Mouse (Mus musculus) liver, embryonic 12.5 days (tissue): Measurements from ENCODE around the gene Foxe1. TPM values are rescaled to one million over a fixed set of nuclear protein-coding genes. Genes with fewer than 3 reads are reported as not detected.

Source experiments
- ATAC-seq: fragments of 200-750 bp; cut with Nextera tagmentation; 2 replicates; pipeline ENCODE4 v1.8.0; 2017; ENCODE audit warnings: moderate number of reproducible peaks, mild to moderate bottlenecking, moderate library complexity
- H3K27ac ChIP-seq: fragments of 300-500 bp; sonication (generic); 2 replicates; pipeline ENCODE4 v1.5.1; 2016; ENCODE audit warnings: mild to moderate bottlenecking
- H3K27me3 ChIP-seq: fragments of 300-500 bp; sonication (generic); replicated peaks from 2 replicates; pipeline ENCODE4 v1.6.1; 2016; ENCODE audit warnings: mild to moderate bottlenecking, moderate library complexity
- H3K36me3 ChIP-seq: fragments of 300-500 bp; sonication (generic); 2 replicates; pipeline ENCODE4 v1.6.1; 2016; ENCODE audit warnings: mild to moderate bottlenecking, moderate library complexity
- H3K4me1 ChIP-seq: fragments of 300-500 bp; sonication (generic); 2 replicates; pipeline ENCODE4 v1.6.1; 2016
- H3K4me2 ChIP-seq: fragments of 300-500 bp; sonication (generic); 2 replicates; pipeline ENCODE4 v1.6.1; 2016; ENCODE audit warnings: mild to moderate bottlenecking, moderate library complexity
- H3K4me3 ChIP-seq: fragments of 300-500 bp; sonication (generic); 2 replicates; pipeline ENCODE4 v1.5.1; 2016; ENCODE audit warnings: mild to moderate bottlenecking, moderate library complexity
- H3K9ac ChIP-seq: fragments of 300-500 bp; sonication (generic); 2 replicates; pipeline ENCODE4 v1.6.1; 2016; ENCODE audit warnings: mild to moderate bottlenecking, moderate library complexity
- H3K9me3 ChIP-seq: fragments of 300-500 bp; sonication (generic); replicated peaks from 2 replicates; pipeline ENCODE4 v1.6.1; 2016; ENCODE audit warnings: mild to moderate bottlenecking, moderate library complexity
- WGBS: fragments of 180-500 bp; shearing (Covaris S2); methylation state at CpG from one replicate; pipeline ENCODE4 v1.1.7; 2016; ENCODE audit not compliant: insufficient replicate concordance; 5-methylcytosine and 5-hydroxymethylcytosine counted together
- polyA plus RNA-seq: library from polyadenylated mRNA; unstranded; fragments of >200 nt; fragmentation: Nextera tagmentation; extraction: Ambion mirVana; gene quantifications from 2 replicates; pipeline ENCODE4 v1.2.1, GENCODE M21; 2016

Foxe1 gene
- polyA plus RNA-seq, 1 experiment from 2014 or later = 0.08 TPM

DNA sequence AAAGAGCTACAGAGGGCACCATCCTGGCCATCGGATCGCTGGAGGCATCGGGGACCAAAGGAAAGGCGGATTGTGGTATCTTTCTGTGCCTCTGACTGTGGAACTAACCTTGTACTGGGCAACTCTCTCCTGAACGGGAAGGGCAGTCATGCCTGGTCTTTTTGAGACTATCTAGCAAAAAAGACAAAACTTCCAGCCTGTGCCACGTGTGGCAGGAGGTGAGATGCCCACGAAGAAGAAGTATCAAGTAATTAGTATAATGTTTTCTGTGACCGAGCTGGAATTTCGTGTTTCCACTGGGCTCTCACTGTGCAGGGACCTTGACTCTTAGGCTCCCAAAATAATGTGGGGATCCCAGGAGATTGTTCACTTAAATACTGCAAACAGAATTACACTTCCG, 4.4 kb upstream of the Foxe1 start:
- 22% methylated on average over 10 of the region's 10 CpGs for WGBS
- H3K27me3 ChIP-seq = peaks cover 85% of the 10 kb centered on the region
- no peak overlapping the region for H3K27ac ChIP-seq
- H3K4me2 ChIP-seq = no peak overlapping the region
- H3K9ac ChIP-seq = no peak overlapping the region
- H3K9me3 ChIP-seq = no peaks in the 10 kb centered on the region
- no peaks in the 10 kb centered on the region for H3K36me3 ChIP-seq
- no peak for ATAC-seq
- H3K4me3 ChIP-seq = no peak overlapping the region
- peaks cover 8% of the 10 kb centered on the region; the same call in 1 of the 2 replicates for H3K4me1 ChIP-seq

DNA sequence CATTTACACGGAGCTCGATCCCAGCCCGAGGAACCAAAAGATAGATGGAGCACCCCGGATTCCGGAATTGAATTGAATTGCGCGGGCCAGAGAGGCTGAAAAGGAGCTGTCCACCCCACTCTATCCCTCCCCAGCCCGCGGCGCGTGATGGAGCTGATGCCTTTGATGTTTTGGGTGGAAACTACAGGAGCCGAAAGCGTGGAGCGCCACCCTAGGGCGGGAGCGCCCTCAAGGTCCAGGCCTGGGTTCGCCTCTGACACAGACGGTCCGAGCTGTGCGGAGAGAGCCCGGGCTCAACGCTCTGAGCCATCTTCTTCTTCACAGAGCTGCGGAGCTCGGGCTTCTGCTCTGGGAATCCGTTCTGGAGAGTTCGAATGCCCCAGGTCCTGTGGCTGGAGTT, 3.8 kb upstream of the Foxe1 start:
- H3K27me3 ChIP-seq = peaks cover 88% of the 10 kb centered on the region
- no peak overlapping the region for H3K4me3 ChIP-seq
- peaks cover 13% of the 10 kb centered on the region for H3K4me1 ChIP-seq
- no peak overlapping the region for H3K9ac ChIP-seq
- no peaks in the 10 kb centered on the region for H3K36me3 ChIP-seq
- H3K4me2 ChIP-seq = no peak overlapping the region
- no peak for ATAC-seq
- 4% methylated on average over 26 of the region's 26 CpGs for WGBS
- H3K27ac ChIP-seq = no peak overlapping the region
- no peaks in the 10 kb centered on the region for H3K9me3 ChIP-seq

- 15% methylated on average over 22 of the region's 22 CpGs for whole genome bisulfite sequencing
- H3K27me3 ChIP-seq = peaks cover 100% of the 10 kb centered on the region
- H3K9me3 ChIP-seq = no peaks in the 10 kb centered on the region
- no peak overlapping the region for H3K4me2 ChIP-seq
- peaks cover 21% of the 10 kb centered on the region for H3K4me1 ChIP-seq
- H3K36me3 ChIP-seq = no peaks in the 10 kb centered on the region
- ATAC-seq = no peak
- H3K4me3 ChIP-seq = no peak overlapping the region
- H3K9ac ChIP-seq = no peak overlapping the region
- no peak overlapping the region for H3K27ac ChIP-seq
Measured at GRCm38 (mm10) chr4:46341831-46342680, 1.4 kb upstream of the Foxe1 start.

- H3K4me1 ChIP-seq = peaks cover 21% of the 10 kb centered on the region
- no peaks in the 10 kb centered on the region for H3K36me3 ChIP-seq
- H3K27ac ChIP-seq = no peak overlapping the region
- H3K9ac ChIP-seq = no peak overlapping the region
- H3K4me3 ChIP-seq = no peak overlapping the region
- WGBS = 1% methylated on average over 27 of the region's 28 CpGs
- no peak for ATAC-seq
- peaks cover 100% of the 10 kb centered on the region for H3K27me3 ChIP-seq
- no peaks in the 10 kb centered on the region for H3K9me3 ChIP-seq
- H3K4me2 ChIP-seq = no peak overlapping the region
Measured at GRCm38 (mm10) chr4:46342711-46343286, 610 bp upstream of the Foxe1 start.

- Histone ChIP-seq H3K27me3 (peaks cover 100% of the 10 kb centered on the region), H3K9ac (no peak overlapping the region), H3K27ac (no peak overlapping the region), H3K4me3 (peak overlapping the region; percentile 40), H3K9me3 (no peaks in the 10 kb centered on the region), H3K4me2 (peak overlapping the region; percentile 57), H3K36me3 (no peaks in the 10 kb centered on the region), H3K4me1 (peaks cover 21% of the 10 kb centered on the region)
- WGBS = 1% methylated on average over 51 of the region's 51 CpGs
- no peak for ATAC-seq
Measured at GRCm38 (mm10) chr4:46344288-46344687, 879 bp downstream of the Foxe1 start.

- H3K9ac ChIP-seq = no peak overlapping the region
- no peak overlapping the region for H3K27ac ChIP-seq
- peaks cover 21% of the 10 kb centered on the region for H3K4me1 ChIP-seq
- H3K27me3 ChIP-seq = peaks cover 100% of the 10 kb centered on the region
- peak overlapping the region; percentile 40 for H3K4me3 ChIP-seq
- no peaks in the 10 kb centered on the region for H3K36me3 ChIP-seq
- no peaks in the 10 kb centered on the region for H3K9me3 ChIP-seq
- ATAC-seq = no peak
- H3K4me2 ChIP-seq = peak overlapping the region; percentile 57
- WGBS = 7% methylated on average over 67 of the region's 67 CpGs
Measured at GRCm38 (mm10) chr4:46345056-46345772, 1.8 kb downstream of the Foxe1 start.

DNA sequence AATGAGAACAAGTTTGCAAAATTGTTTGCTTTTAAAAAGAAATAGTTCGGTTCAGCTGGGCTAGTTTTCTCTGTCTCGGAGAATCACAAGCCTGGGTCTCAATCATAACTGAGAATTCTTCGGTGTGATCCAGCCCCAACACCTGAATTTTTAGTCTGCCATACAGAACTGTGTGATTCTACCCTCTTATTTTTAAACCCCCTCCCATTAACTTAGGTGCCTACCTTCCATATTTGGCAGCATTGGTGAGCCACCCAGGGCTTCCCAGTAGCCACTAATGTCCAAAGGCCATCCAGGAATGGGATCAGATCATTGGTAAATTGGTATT, 2.3 kb downstream of the Foxe1 start:
- no peak overlapping the region for H3K9ac ChIP-seq
- H3K4me1 ChIP-seq = peaks cover 21% of the 10 kb centered on the region
- H3K36me3 ChIP-seq = no peaks in the 10 kb centered on the region
- no peak for ATAC-seq
- H3K4me3 ChIP-seq = no peak overlapping the region
- 23% methylated on average over 3 of the region's 3 CpGs for WGBS
- H3K9me3 ChIP-seq = no peaks in the 10 kb centered on the region
- peaks cover 100% of the 10 kb centered on the region for H3K27me3 ChIP-seq
- no peak overlapping the region for H3K27ac ChIP-seq
- no peak overlapping the region for H3K4me2 ChIP-seq

GRCm38 (mm10) chr4:46346221-46346620, 2.8 kb downstream of the Foxe1 start:
- no peak for ATAC-seq
- Histone ChIP-seq H3K9ac (no peak overlapping the region), H3K4me1 (peaks cover 21% of the 10 kb centered on the region), H3K9me3 (no peaks in the 10 kb centered on the region), H3K4me2 (no peak overlapping the region), H3K27me3 (peaks cover 100% of the 10 kb centered on the region), H3K36me3 (no peaks in the 10 kb centered on the region), H3K4me3 (no peak overlapping the region), H3K27ac (no peak overlapping the region)
- 25% methylated on average over 6 of the region's 6 CpGs for WGBS

DNA sequence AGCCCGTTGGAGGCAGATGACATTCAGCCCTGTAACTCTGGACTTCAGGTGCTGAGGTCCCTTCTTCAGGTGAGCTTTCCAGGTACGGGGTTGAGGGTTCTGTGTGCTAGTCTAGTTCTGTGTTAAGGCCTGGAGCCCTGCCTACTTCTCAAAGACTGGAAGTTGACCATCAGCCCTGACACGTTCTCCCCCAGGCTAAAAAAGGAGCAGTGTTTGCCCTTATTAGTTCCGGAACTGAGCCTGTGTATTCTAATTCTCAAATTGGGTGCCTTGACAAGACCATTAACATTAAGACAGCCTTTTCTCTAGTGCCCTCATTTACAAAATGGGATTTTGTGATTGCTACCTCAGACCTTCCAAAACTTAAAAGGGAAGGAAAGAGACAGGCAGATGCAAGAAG, 3.7 kb downstream of the Foxe1 start:
- H3K9me3 ChIP-seq = no peaks in the 10 kb centered on the region
- no peaks in the 10 kb centered on the region for H3K36me3 ChIP-seq
- 7% methylated on average over 4 of the region's 4 CpGs for WGBS
- no peak overlapping the region for H3K4me2 ChIP-seq
- H3K4me1 ChIP-seq = peaks cover 21% of the 10 kb centered on the region
- no peak for ATAC-seq
- H3K9ac ChIP-seq = no peak overlapping the region
- H3K4me3 ChIP-seq = no peak overlapping the region
- peaks cover 100% of the 10 kb centered on the region for H3K27me3 ChIP-seq
- H3K27ac ChIP-seq = no peak overlapping the region

GRCm38 (mm10) chr4:46347580-46348515, 4.4 kb downstream of the Foxe1 start:
- Histone ChIP-seq H3K36me3 (no peaks in the 10 kb centered on the region), H3K4me1 (peaks cover 21% of the 10 kb centered on the region), H3K4me2 (no peak overlapping the region), H3K27me3 (peaks cover 100% of the 10 kb centered on the region), H3K27ac (no peak overlapping the region), H3K9ac (no peak overlapping the region), H3K9me3 (no peaks in the 10 kb centered on the region), H3K4me3 (no peak overlapping the region)
- ATAC-seq = no peak
- 3% methylated on average over 41 of the region's 41 CpGs for WGBS

- whole genome bisulfite sequencing = 34% methylated on average over 9 of the region's 9 CpGs
- Histone ChIP-seq H3K36me3 (no peaks in the 10 kb centered on the region), H3K9ac (no peak overlapping the region), H3K4me1 (peaks cover 14% of the 10 kb centered on the region), H3K27ac (no peak overlapping the region), H3K4me3 (no peak overlapping the region), H3K4me2 (no peak overlapping the region), H3K27me3 (peaks cover 100% of the 10 kb centered on the region), H3K9me3 (no peaks in the 10 kb centered on the region)
- no peak for ATAC-seq
Measured at GRCm38 (mm10) chr4:46348897-46349296, 5.5 kb downstream of the Foxe1 start.
